Mouse (Mus musculus): ENCODE results near the gene Enoph1. TPM values are rescaled to one million over a fixed set of nuclear protein-coding genes. Genes with fewer than 3 reads are reported as not detected.

Gene Enoph1
- total and polyA plus RNA-seq, 2 experiments from 2014 or later: 50.0 to 55.0 TPM

- H3K4me1 ChIP-seq (ENCODE audit: insufficient read depth, low read length): 0 out of 2 replicates have a peak, but pooled peaks cover 6% of the 10 kb centered on the region
- H3K27ac ChIP-seq (ENCODE audit: low read depth, low read length): peak overlapping the region; percentile 55
- ATAC-seq (ENCODE audit: low FRiP score) (peak; percentile 63; the same call in 1 of the 2 replicates), DNase-seq (ENCODE audit: low spot score) (peak; percentile 58)
- H3K36me3 ChIP-seq (ENCODE audit: insufficient read depth, low read length): no peaks in the 10 kb centered on the region
- no peaks in the 10 kb centered on the region for H3K9me3 ChIP-seq (ENCODE audit: low read length)
- H3K9ac ChIP-seq (replicated peaks; ENCODE audit: low read length, poor library complexity, severe bottlenecking): no peak overlapping the region
- H3K27me3 ChIP-seq (ENCODE audit: insufficient read depth, low read length): no peaks in the 10 kb centered on the region
- 6% methylated on average over 17 of the region's 17 CpGs for WGBS
- no peak for TF ChIP-seq CTCF (IDR thresholded peaks at IDR 0.05)
- no peak overlapping the region for H3K4me3 ChIP-seq (ENCODE audit: low read depth, low read length)
- peak overlapping the region; percentile 24; the same call in 1 of the 2 replicates for H3K4me2 ChIP-seq (ENCODE audit: low read depth, low read length, poor library complexity, severe bottlenecking)
Observed at GRCm38 (mm10) chr5:100091602-100092001, 51.8 kb downstream of the Enoph1 start.

- 77% methylated on average over 5 of the region's 5 CpGs for WGBS
- DNase-seq (ENCODE audit: low spot score) (no peak), ATAC-seq (ENCODE audit: low FRiP score) (no peak)
- Histone ChIP-seq H3K36me3 (ENCODE audit: insufficient read depth, low read length) (no peaks in the 10 kb centered on the region), H3K4me1 (ENCODE audit: insufficient read depth, low read length) (0 out of 2 replicates have a peak, but pooled peaks cover under 1% of the 10 kb centered on the region), H3K4me2 (ENCODE audit: low read depth, low read length, poor library complexity, severe bottlenecking) (no peak overlapping the region), H3K27ac (ENCODE audit: low read depth, low read length) (no peak overlapping the region), H3K4me3 (ENCODE audit: low read depth, low read length) (no peak overlapping the region), H3K9ac (replicated peaks; ENCODE audit: low read length, poor library complexity, severe bottlenecking) (no peak overlapping the region), H3K27me3 (ENCODE audit: insufficient read depth, low read length) (no peaks in the 10 kb centered on the region), H3K9me3 (ENCODE audit: low read length) (no peaks in the 10 kb centered on the region)
- TF ChIP-seq CTCF (IDR thresholded peaks at IDR 0.05): no peak
Observed at GRCm38 (mm10) chr5:100096955-100097354, 57.2 kb downstream of the Enoph1 start.

GRCm38 (mm10) chr5:100097967-100098366, 58.2 kb downstream of the Enoph1 start:
- Histone ChIP-seq H3K4me2 (ENCODE audit: low read depth, low read length, poor library complexity, severe bottlenecking) (no peak overlapping the region), H3K27ac (ENCODE audit: low read depth, low read length) (no peak overlapping the region), H3K9me3 (ENCODE audit: low read length) (no peaks in the 10 kb centered on the region), H3K27me3 (ENCODE audit: insufficient read depth, low read length) (no peaks in the 10 kb centered on the region), H3K9ac (replicated peaks; ENCODE audit: low read length, poor library complexity, severe bottlenecking) (no peak overlapping the region), H3K4me1 (ENCODE audit: insufficient read depth, low read length) (no peaks in the 10 kb centered on the region), H3K36me3 (ENCODE audit: insufficient read depth, low read length) (no peaks in the 10 kb centered on the region), H3K4me3 (ENCODE audit: low read depth, low read length) (no peak overlapping the region)
- ATAC-seq (ENCODE audit: low FRiP score) (no peak), DNase-seq (ENCODE audit: low spot score) (no peak)
- 96% methylated on average over 4 of the region's 4 CpGs for WGBS
- TF ChIP-seq CTCF (IDR thresholded peaks at IDR 0.05): no peak

GRCm38 (mm10) chr5:100102395-100102794, 62.6 kb downstream of the Enoph1 start:
- Histone ChIP-seq H3K9me3 (ENCODE audit: low read length) (no peaks in the 10 kb centered on the region), H3K36me3 (ENCODE audit: insufficient read depth, low read length) (no peaks in the 10 kb centered on the region; the same call in 1 of the 2 replicates), H3K27me3 (ENCODE audit: insufficient read depth, low read length) (no peaks in the 10 kb centered on the region), H3K9ac (replicated peaks; ENCODE audit: low read length, poor library complexity, severe bottlenecking) (no peak overlapping the region), H3K4me2 (ENCODE audit: low read depth, low read length, poor library complexity, severe bottlenecking) (no peak overlapping the region), H3K27ac (ENCODE audit: low read depth, low read length) (no peak overlapping the region), H3K4me3 (ENCODE audit: low read depth, low read length) (no peak overlapping the region), H3K4me1 (ENCODE audit: insufficient read depth, low read length) (no peaks in the 10 kb centered on the region)
- 100% methylated on average over 1 of the region's 1 CpGs for WGBS
- TF ChIP-seq CTCF (IDR thresholded peaks at IDR 0.05): no peak
- DNase-seq (ENCODE audit: low spot score) (no peak), ATAC-seq (ENCODE audit: low FRiP score) (no peak)

- H3K27ac ChIP-seq (ENCODE audit: low read depth, low read length): no peak overlapping the region
- ATAC-seq (ENCODE audit: low FRiP score) (peak; percentile 73), DNase-seq (ENCODE audit: low spot score) (peak; percentile 95)
- no peak overlapping the region for H3K4me2 ChIP-seq (ENCODE audit: low read depth, low read length, poor library complexity, severe bottlenecking)
- no peaks in the 10 kb centered on the region; the same call in 1 of the 2 replicates for H3K36me3 ChIP-seq (ENCODE audit: insufficient read depth, low read length)
- TF ChIP-seq CTCF (IDR thresholded peaks at IDR 0.05): no peak
- WGBS: 60% methylated on average over 9 of the region's 9 CpGs
- no peak overlapping the region for H3K9ac ChIP-seq (replicated peaks; ENCODE audit: low read length, poor library complexity, severe bottlenecking)
- no peaks in the 10 kb centered on the region for H3K27me3 ChIP-seq (ENCODE audit: insufficient read depth, low read length)
- no peak overlapping the region for H3K4me3 ChIP-seq (ENCODE audit: low read depth, low read length)
- no peaks in the 10 kb centered on the region for H3K9me3 ChIP-seq (ENCODE audit: low read length)
- H3K4me1 ChIP-seq (ENCODE audit: insufficient read depth, low read length): no peaks in the 10 kb centered on the region
Observed at GRCm38 (mm10) chr5:100108866-100109265, 69.1 kb downstream of the Enoph1 start.

- no peak for ATAC-seq (ENCODE audit: low FRiP score)
- no peak for TF ChIP-seq CTCF (IDR thresholded peaks at IDR 0.05)
Observed at GRCm38 (mm10) chr5:100109543-100110282, 69.9 kb downstream of the Enoph1 start.

More at GRCm38 (mm10) chr5:100109543-100110282, 69.9 kb downstream of the Enoph1 start:
- peak; percentile 65 for DNase-seq (ENCODE audit: low spot score)
- H3K4me3 ChIP-seq (ENCODE audit: low read depth, low read length): no peak overlapping the region
- 45% methylated on average over 7 of the region's 7 CpGs for WGBS
- H3K4me1 ChIP-seq (ENCODE audit: insufficient read depth, low read length): no peaks in the 10 kb centered on the region
- no peak overlapping the region for H3K4me2 ChIP-seq (ENCODE audit: low read depth, low read length, poor library complexity, severe bottlenecking)
- no peak overlapping the region for H3K27ac ChIP-seq (ENCODE audit: low read depth, low read length)
- no peaks in the 10 kb centered on the region for H3K27me3 ChIP-seq (ENCODE audit: insufficient read depth, low read length)
- no peaks in the 10 kb centered on the region for H3K9me3 ChIP-seq (ENCODE audit: low read length)
- H3K9ac ChIP-seq (replicated peaks; ENCODE audit: low read length, poor library complexity, severe bottlenecking): no peak overlapping the region
- no peaks in the 10 kb centered on the region; the same call in 1 of the 2 replicates for H3K36me3 ChIP-seq (ENCODE audit: insufficient read depth, low read length)

Data from midbrain, postnatal 0 days (tissue).